Mouse (Mus musculus) adrenal gland, adult 8-10 months (tissue): ENCODE measurements around the gene Fam214a. TPM values are rescaled to one million over a fixed set of nuclear protein-coding genes. Genes with fewer than 3 reads are reported as not detected.
A peak's percentile ranks its signal among the peaks of the same experiment; 100 is the strongest.

Source experiments
- DNase-seq: peaks from one replicate; pipeline ENCODE4 v3.0.0; 2022
- total RNA-seq, 4 experiments: library from RNA; stranded (reverse); gene quantifications; 2 replicates each; pipeline ENCODE4 v1.2.4; 2022

Fam214a gene
- total RNA-seq, result 100 to 1,000 TPM in 2 of 4 experiments, 10 to 100 TPM in 2; 90.3 to 132 (median 108) TPM

DNA sequence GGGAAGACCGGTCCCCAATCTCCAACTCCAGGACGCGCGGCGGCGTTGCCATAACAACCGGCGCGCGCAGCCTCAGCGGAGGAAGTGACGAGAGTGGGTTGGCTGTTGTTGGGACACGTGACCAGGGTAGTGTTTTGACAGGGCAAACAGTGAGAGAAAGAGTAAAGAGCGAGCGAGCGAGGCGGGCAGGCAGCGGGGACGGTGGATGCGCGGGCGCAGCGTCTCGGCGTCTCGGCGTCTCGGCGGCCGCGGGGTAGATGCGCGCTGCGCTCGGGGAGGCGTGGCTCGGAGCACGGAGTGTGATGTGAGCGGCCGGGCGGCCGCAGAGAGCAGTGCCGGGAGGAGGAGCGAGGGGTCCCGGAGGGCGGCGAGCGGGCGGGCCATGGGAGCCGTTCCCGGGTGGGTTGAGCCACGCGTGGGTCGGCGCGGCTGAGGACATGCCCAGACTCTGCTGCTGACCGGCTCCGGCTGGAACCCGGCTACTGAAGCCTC, at the start of gene Fam214a:
TSS of gene Fam214a (plus strand) at position 129 of the 492 bp plus-strand sequence.
- peak; percentile 95 for DNase-seq

GRCm38 (mm10) chr9:74904866-74905508, 47.7 kb upstream of the Fam214a start:
- DNase-seq, result no peak

- no peak for DNase-seq
Measured at GRCm38 (mm10) chr9:74906951-74907350, 45.7 kb upstream of the Fam214a start.

- DNase-seq, result peak; percentile 80
Measured at GRCm38 (mm10) chr9:74909245-74909644, 43.4 kb upstream of the Fam214a start.

GRCm38 (mm10) chr9:74910226-74910759, 42.4 kb upstream of the Fam214a start:
- no peak for DNase-seq

DNA sequence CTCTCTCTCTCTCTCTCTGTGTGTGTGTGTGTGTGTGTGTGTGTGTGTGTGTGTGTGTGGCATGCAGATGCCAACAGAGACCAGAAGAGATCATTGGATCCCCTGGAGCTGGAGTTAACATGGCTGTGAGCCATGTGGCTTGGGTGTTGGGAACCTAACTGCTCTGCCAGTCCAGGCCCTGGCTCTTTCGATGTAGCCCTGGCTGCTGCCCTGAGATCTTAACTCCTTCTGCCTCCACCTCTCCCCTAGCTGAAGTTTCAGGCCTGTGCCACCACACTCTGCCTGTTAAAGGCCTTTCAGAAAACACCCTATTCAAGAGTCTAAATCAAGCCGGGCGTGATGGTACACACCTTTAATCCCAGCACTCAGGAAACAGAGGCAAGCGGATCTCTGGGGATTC, 41.3 kb upstream of the Fam214a start:
- DNase-seq, result no peak

- DNase-seq, result no peak
Measured at GRCm38 (mm10) chr9:74911919-74912318, 40.8 kb upstream of the Fam214a start.

GRCm38 (mm10) chr9:74912619-74913376, 39.9 kb upstream of the Fam214a start:
- no peak for DNase-seq

DNA sequence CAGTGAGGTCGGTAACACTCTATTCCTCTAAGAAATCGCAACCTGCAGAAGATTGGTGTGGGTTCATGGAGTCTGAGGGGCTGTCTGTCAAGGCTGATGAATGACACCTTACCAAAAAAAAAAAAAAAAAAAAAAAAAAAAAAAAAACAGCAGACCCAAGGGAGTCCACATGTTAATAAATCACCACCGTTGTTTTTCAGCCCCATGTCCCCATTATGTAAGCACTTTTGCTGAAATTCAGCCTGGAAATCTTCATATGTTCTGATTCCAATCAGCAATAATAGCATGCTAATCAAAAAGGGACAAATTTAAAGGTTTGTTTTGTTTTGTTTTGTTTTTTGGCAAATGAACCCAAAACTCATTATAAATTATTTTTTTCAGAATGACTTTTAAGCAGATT, 37.1 kb upstream of the Fam214a start:
- DNase-seq, result no peak

DNA sequence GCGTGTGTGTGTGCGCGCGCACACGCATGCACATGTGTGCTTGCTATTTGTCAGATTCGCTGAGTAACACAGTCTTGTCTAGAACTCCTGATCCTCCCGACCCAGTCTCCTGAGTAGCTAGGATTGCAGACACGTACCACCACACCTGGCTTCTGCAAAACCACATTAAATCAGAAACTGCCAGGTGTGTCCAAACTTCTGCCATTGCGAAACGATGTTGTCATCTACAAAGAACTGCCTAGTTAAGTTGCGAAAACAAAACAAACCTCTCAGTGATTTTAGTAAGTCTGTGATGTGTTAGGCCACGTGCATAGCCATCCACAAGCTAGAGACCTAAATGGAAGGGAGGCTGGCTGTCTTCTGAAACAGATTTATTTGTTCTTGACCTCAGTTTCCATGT, 32.2 kb upstream of the Fam214a start:
- no peak for DNase-seq

DNA sequence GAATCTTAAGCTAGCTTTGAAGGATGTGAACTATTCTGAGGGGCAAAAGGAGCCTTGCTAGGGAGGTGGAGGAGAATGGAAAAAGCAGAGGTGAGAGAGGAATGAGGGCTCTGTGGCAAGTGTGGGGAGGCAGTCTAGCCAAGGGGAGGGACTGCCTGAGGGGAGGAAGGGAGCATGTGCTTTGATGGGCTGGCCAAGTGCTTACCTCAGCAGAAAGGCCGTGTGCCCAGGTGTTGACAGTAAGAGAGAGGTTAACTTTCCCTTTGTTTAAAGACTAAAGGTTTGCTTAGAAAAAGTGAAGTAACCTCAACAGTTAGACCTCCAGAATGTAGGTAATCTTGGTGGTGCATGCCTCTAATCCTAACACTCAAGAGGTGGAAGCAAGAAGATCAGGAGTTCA, 31.3 kb upstream of the Fam214a start:
- no peak for DNase-seq

DNA sequence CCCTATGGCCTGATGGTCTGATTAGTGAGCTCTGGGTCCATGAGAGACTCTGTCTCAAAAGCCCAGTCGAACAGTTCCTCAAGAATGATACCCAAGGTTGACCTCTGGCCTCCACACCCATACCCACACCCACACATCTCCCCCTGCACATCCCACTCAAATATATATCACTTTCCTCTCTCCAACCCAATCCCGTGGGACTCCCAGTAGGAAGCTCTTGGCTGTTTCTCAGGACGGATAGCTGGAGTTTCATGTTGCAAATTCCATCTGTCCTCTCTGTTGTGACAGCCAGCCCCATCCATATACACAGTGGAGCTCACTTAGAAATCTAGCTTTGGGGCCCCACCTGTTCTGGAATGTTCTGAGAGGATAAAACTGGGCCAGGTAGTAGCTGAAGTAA, 29.8 kb upstream of the Fam214a start:
- DNase-seq, result no peak

GRCm38 (mm10) chr9:74923291-74923977, 29.2 kb upstream of the Fam214a start:
- DNase-seq, result no peak

GRCm38 (mm10) chr9:74925220-74925769, 27.4 kb upstream of the Fam214a start:
- DNase-seq, result no peak

- DNase-seq, result peak; percentile 41
Measured at GRCm38 (mm10) chr9:74929981-74930423, 22.7 kb upstream of the Fam214a start.

DNA sequence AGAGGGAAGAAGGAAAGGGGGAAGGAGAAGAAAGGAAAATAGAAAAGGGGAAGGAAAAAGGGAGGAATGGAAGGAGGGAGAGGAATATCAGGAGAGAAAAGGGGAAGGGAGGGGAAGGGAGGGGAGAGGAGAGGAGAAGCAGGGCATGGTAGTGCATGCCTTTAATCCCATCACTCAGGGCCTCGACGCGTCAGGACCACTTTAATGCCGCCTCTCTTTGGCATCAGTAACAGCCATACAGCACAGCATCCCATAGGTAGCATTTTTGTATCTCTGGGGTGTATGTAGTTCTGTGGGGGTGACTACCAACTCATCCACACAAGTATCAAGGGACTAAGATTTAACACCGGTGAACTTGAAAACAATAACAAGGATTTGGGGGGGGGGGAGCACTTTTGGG, 22.0 kb upstream of the Fam214a start:
- no peak for DNase-seq

DNA sequence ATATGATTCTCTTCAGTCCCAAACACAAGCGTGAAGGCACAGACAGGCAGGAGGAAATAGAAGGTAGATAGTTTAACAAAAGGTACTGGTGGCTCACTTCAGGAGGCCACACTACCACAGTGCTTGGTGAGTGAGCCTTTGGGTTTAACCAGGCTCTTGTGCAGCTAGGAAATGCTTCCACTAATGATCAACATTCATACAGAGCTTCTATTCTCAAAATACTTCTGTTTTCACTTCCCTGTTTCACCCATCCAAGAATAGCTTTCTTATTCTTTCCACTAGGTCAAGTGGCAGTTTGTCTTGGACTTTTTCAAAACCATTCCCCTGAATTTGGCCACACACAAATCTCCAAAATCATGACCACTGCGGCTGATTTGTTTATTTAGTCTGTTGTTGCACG, 17.4 kb upstream of the Fam214a start:
- DNase-seq, result no peak

GRCm38 (mm10) chr9:74937761-74938160, 14.9 kb upstream of the Fam214a start:
- no peak for DNase-seq

- no peak for DNase-seq
Measured at GRCm38 (mm10) chr9:74938670-74939534, 13.8 kb upstream of the Fam214a start.

DNA sequence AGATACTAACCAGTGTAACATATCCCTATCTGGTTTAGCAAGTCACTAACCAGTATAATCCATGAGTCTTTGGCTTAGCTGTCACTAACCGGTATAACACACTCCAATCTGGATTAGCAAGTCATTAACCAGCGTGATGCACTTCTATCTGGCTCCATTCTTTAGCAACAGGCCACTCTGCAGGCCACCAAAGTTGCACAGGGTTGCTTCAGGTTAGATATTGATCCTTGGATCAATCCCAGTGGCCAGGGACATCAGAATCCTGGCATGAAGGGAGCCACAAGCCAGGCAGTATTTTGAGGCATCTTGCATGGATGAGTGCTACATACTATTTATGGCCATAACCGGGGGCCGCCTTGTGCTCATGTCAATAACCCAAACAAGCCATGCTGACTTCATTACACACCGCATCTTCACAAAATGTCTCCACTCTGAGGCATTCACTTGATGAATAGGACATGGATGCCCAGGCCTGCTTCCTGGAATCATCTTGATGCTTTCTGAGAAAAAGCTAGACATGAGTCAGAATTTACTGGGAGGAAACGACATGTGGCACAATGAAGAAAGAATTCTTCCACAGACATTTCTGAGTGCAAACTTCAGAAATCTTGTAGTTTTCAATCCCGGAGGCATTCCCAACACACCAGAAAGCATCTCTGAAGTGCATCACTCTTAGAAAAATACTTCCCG, 5.8 kb upstream of the Fam214a start:
- DNase-seq, result no peak

DNA sequence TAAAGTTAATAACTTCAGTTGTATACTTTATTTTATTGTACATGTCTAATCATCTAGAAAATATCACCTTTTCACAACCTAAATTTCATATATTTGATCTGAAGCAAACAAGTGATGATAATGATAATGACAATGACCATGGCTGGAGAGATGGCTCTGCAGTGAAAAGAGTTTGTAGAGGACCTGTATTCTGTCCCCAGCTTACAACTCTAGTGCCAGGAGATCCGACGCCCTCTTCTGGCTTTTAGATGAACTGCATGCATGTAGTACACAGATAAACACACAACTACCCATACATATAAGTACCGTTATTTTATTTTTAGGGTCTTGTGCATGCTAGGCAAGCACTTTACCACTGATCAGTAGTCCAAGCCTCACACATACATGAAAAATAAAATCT, 1.2 kb upstream of the Fam214a start:
- no peak for DNase-seq
